Mouse (Mus musculus): ENCODE measurements around the gene Zfp239. TPM values are rescaled to one million over a fixed set of nuclear protein-coding genes. Genes with fewer than 3 reads are reported as not detected.

The Zfp239 gene
- polyA plus RNA-seq, 1 experiment = 1.3 TPM

DNA sequence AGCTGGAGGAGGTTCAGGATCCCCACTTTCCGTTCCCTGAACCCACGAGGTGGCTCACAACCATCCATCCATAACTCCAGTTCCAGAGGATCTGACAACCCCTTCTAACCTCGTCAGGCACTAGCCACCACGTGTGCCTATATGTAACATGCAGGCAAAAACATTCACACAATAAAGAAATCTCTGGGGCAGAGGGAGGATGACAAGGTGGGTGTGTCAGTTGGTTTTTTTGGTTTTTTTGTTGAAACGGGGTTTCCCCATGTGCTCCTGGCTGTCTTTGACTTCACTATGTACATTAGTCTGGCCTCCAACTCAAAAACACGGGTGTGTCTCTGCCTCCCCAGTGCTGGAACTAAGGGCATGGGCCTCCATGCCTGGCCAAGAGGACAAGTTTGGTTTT is 28.4 kb downstream of the Zfp239 start:
- no peaks in the 10 kb centered on the region for H3K27me3 ChIP-seq (replicated peaks)
- H3K36me3 ChIP-seq (replicated peaks; ENCODE audit: low read length) = no peaks in the 10 kb centered on the region
- peaks cover 73% of the 10 kb centered on the region for H3K4me1 ChIP-seq
- H3K9me3 ChIP-seq = no peaks in the 10 kb centered on the region
- H3K4me3 ChIP-seq (replicated peaks) = no peak overlapping the region
- TF ChIP-seq GATA1 (IDR thresholded peaks at IDR 0.05; ENCODE audit: borderline replicate concordance, low read length) (no peak), FLI1 (IDR thresholded peaks at IDR 0.05; ENCODE audit: low read length) (no peak)

DNA sequence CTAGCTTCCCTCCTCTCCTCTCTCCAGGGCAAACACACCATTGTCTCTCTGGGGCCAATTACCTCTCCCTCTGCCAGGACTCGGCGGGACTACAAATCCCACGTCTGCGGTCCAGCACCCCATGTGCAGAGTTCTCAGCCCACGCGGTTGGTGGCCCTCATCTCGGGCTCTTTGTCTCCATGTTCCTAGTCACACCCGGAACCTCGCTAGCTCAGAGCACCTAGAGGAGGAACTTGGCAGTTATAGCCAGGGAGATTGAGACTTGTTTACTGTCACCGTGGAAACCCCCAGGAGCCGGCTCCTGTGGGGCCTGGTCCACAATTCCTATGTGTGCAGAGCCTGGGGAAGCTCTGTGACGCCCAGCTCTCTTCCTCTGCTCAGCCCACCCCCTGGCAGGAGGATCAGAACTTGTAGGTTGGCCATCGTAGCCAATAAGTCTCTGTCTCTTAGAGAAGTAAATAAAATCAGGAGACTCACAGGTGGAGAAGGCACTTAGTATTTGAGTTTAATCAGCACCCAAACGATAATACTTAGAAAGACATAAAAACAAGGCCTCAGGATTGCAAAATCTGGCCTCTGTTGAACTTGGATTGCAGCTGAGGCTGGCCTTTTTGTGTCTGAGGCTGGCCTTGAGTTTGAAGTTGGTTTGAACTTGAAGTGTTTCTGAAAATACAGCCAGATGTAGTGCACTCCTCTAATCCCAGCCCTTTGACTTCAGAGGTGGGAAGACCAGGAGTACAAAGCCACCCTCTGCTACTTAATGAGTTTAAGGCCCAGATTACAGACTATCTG is 29.7 kb downstream of the Zfp239 start:
- H3K36me3 ChIP-seq (replicated peaks; ENCODE audit: low read length) = no peaks in the 10 kb centered on the region
- peaks cover 69% of the 10 kb centered on the region for H3K4me1 ChIP-seq
- no peak overlapping the region for H3K4me3 ChIP-seq (replicated peaks)
- TF ChIP-seq GATA1 (IDR thresholded peaks at IDR 0.05; ENCODE audit: borderline replicate concordance, low read length) (no peak), FLI1 (IDR thresholded peaks at IDR 0.05; ENCODE audit: low read length) (no peak)
- no peaks in the 10 kb centered on the region for H3K27me3 ChIP-seq (replicated peaks)
- H3K9me3 ChIP-seq = no peaks in the 10 kb centered on the region

DNA sequence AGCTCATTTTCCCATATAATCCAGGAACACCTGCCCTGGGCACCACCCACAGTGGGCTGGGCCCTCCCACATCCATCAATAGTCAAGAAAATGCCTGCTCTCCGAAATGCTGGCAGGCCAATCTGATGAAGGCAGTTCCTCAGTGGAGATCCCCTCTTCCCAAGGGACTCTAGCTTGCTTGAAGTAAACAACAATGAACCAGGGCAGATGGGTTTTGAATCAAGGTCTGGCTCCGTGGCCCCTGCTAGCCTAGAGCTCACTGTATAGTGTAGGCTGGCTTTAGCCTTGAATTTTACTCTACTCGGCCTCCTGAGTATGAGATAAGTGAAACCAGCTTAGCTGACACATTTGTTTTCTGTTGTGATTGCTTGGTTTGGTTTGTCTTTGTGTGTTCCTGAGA is 30.5 kb downstream of the Zfp239 start:
- no peak for TF ChIP-seq GATA1 (IDR thresholded peaks at IDR 0.05; ENCODE audit: borderline replicate concordance, low read length)
- TF ChIP-seq FLI1 (IDR thresholded peaks at IDR 0.05; ENCODE audit: low read length) = no peak
- no peaks in the 10 kb centered on the region for H3K27me3 ChIP-seq (replicated peaks)
- peaks cover 66% of the 10 kb centered on the region for H3K4me1 ChIP-seq
- no peaks in the 10 kb centered on the region for H3K36me3 ChIP-seq (replicated peaks; ENCODE audit: low read length)
- no peak overlapping the region for H3K4me3 ChIP-seq (replicated peaks)
- H3K9me3 ChIP-seq = no peaks in the 10 kb centered on the region

DNA sequence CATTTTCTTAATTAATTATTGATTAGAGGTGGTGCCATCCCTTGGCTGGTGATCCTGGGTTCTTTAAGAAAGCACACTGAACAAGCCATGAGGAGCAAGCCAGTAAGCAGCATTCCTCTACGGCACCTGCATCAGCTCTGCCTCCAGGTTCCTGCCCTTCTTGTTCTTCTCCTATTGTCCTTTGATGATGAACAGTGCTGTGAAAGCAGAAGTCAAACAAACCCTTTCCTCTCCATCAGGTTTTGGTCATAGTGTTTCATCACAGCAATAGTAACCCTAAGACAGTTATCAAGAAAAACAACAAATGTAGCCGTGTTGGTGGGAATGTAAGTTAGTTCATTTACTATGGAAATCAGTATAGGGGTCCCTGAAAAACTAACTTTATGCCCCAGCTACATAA is 31.5 kb downstream of the Zfp239 start:
- Histone ChIP-seq H3K9me3 (no peaks in the 10 kb centered on the region), H3K36me3 (replicated peaks; ENCODE audit: low read length) (no peaks in the 10 kb centered on the region)

DNA sequence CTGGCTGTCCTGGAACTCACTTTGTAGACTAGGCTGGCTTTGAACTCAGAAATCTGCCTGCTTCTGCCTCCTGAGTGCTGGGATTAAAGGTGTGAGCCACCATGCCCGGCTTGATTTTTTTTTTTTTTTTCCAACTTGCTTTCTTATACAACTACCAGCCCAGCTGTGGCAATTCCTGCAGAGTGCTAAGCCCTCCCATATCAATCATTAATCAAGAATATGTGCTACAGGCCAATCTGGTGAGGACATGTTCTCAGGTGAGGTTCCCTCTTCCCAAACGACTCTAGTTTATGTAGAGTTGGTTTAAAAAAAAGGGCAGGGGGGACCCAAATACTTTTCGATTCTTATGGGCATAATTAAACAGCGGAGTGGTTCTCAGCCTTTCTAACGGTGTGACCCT is 35.9 kb downstream of the Zfp239 start:
- no peaks in the 10 kb centered on the region for H3K27me3 ChIP-seq (replicated peaks)
- no peaks in the 10 kb centered on the region for H3K9me3 ChIP-seq
- no peak overlapping the region for H3K4me3 ChIP-seq (replicated peaks)
- TF ChIP-seq GATA1 (IDR thresholded peaks at IDR 0.05; ENCODE audit: borderline replicate concordance, low read length) (no peak), FLI1 (IDR thresholded peaks at IDR 0.05; ENCODE audit: low read length) (no peak)
- peaks cover 45% of the 10 kb centered on the region for H3K4me1 ChIP-seq
- H3K36me3 ChIP-seq (replicated peaks; ENCODE audit: low read length) = no peaks in the 10 kb centered on the region

More for the DNA sequence above, 31.5 kb downstream of the Zfp239 start:
- H3K4me3 ChIP-seq (replicated peaks) = no peak overlapping the region
- TF ChIP-seq GATA1 (IDR thresholded peaks at IDR 0.05; ENCODE audit: borderline replicate concordance, low read length) (no peak), FLI1 (IDR thresholded peaks at IDR 0.05; ENCODE audit: low read length) (no peak)
- H3K4me1 ChIP-seq = peaks cover 55% of the 10 kb centered on the region
- H3K27me3 ChIP-seq (replicated peaks) = no peaks in the 10 kb centered on the region

DNA sequence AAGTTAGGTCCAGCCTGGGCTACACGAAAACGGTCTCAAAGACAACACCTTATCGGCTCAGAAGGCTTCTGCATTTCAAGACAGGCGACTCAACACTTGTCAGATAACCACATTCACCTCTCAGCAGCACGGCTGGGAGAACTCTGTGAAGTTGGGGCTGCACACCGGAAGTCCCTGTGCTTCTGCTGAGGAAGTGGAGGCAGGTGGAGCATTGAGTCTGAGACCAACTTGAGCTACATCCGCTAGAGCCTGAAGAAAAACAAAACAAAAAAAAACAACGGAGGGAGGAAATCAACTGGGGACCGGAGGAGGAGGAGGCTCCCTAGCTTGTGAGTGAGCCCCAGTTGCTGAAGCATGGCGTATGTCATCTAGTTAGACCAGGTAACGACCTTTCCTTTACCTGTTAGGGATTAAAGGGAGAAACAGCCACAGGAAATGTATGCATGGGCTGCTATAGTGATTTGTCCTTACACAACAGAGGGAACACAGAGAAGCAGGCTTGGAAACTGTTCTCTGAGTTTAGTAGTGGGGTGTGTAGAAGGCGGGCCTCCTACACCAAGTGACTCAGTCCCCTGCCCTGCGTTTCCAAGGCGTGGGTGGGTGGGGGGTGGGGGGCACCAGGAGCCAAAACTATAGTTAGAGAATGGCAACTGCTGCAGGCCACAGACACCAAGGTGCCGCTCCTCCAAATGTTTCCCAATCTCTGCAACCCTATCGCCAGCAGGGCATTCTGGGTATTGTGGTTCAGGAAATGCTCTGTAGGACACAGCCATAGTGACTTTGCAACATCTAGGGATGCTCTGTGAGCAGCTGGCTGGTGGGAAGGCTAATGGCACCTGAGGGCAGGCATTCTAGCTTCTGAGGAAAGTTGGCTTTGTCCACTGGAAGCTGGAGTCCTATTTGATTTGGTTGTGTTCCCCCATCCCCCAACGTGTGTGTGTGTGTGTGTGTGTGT is 38.5 kb downstream of the Zfp239 start, which contains the start of gene Hnrnpf:
TSS of gene Hnrnpf (plus strand) at position 199 of the 955 bp plus-strand sequence.
- Histone ChIP-seq H3K36me3 (replicated peaks; ENCODE audit: low read length) (no peaks in the 10 kb centered on the region), H3K27me3 (replicated peaks) (no peaks in the 10 kb centered on the region), H3K4me3 (replicated peaks) (peak within 1 kb of the TSS; percentile 77), H3K4me1 (peaks cover 63% of the 10 kb centered on the region), H3K9me3 (no peaks in the 10 kb centered on the region)
- no peak for TF ChIP-seq FLI1 (IDR thresholded peaks at IDR 0.05; ENCODE audit: low read length)
- TF ChIP-seq GATA1 (IDR thresholded peaks at IDR 0.05; ENCODE audit: borderline replicate concordance, low read length) = no peak

DNA sequence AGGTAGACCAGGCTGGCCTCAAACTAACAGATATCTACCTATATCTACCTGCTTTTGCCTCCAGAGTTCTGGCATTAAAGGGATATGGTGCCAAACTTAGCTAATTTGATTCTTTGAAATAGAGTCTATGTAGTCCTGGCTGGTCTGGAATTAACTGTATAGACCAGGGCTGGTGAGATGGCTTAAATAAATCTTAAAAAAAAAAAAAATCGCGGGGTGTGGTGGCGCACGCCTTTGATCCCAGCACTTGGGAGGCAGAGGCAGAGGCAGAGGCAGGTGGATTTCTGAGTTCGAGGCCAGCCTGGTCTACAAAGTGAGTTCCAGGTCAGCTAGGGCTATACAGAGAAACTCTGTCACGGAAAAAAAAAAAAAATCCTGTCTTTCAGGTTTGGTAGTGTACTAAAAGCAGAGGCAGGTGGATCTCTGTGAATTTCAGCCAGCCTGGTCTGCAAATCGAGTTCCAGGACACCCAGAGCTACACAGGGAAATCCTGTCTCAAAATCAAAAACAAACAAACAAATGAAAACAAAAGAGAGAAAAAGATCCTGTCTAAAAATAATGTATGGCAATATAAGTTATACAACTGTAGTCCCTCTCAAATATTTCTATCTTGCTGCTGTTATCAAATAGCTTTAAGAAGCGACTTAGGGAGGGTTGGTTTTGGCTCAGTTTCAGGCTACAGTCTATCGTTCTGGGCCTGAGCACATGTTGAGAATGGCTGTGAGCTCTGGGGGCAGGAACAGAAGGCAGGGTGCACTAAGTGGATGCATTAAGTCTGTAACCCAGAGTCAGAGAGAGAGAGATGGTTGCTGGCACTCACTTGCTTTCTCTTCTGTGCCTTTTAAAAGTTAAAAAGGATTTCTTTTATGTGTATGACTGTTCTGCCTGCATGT is 39.9 kb downstream of the Zfp239 start:
- Histone ChIP-seq H3K4me3 (replicated peaks) (no peak overlapping the region), H3K4me1 (peaks cover 54% of the 10 kb centered on the region), H3K36me3 (replicated peaks; ENCODE audit: low read length) (no peaks in the 10 kb centered on the region), H3K9me3 (no peaks in the 10 kb centered on the region), H3K27me3 (replicated peaks) (no peaks in the 10 kb centered on the region)
- TF ChIP-seq FLI1 (IDR thresholded peaks at IDR 0.05; ENCODE audit: low read length) = no peak
- TF ChIP-seq GATA1 (IDR thresholded peaks at IDR 0.05; ENCODE audit: borderline replicate concordance, low read length) = no peak

DNA sequence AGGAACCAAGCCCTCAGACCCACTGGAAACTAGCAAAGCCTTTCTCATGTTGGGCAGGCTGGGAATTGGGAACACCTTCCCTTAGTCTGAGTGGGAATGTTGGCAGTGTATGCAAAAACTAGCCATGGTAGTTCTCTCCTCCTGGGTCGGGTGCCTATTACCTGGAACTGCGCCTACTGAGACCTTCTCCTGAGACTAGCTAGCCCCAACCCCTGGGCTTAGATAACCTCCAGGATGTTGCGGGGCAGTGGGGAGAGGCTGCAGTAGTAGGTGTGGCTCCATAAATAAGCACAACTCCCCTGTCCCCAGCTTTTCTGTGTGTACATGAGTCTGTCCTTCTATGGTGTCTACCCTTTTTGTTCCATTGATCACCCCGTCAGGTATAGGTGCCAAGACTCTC is 40.7 kb downstream of the Zfp239 start:
- TF ChIP-seq GATA1 (IDR thresholded peaks at IDR 0.05; ENCODE audit: borderline replicate concordance, low read length) (no peak), FLI1 (IDR thresholded peaks at IDR 0.05; ENCODE audit: low read length) (no peak)
- H3K4me3 ChIP-seq (replicated peaks) = no peak overlapping the region
- H3K36me3 ChIP-seq (replicated peaks; ENCODE audit: low read length) = no peaks in the 10 kb centered on the region
- H3K9me3 ChIP-seq = no peaks in the 10 kb centered on the region
- peaks cover 51% of the 10 kb centered on the region for H3K4me1 ChIP-seq
- no peaks in the 10 kb centered on the region for H3K27me3 ChIP-seq (replicated peaks)

DNA sequence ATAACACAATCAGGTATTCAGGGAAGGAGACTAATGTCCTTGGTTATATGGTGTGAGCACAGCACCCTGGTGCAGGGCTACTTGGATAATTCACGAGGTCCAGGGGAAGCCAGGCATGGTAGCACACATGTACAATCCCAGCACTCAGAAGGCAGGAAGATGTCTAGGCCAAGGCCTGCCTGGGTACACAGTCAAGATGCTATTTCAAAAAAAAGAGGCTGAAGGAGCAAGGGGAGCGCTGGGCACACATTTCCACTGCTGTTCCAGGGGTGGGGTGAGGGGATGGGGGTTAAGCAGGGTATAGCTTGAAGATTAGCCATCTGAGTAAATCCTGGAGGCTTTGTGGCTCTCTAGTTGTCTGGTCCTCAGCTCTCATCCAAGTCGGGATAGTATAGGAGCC is 41.9 kb downstream of the Zfp239 start:
- peaks cover 52% of the 10 kb centered on the region for H3K4me1 ChIP-seq
- no peaks in the 10 kb centered on the region for H3K9me3 ChIP-seq
- no peaks in the 10 kb centered on the region for H3K27me3 ChIP-seq (replicated peaks)
- no peak for TF ChIP-seq FLI1 (IDR thresholded peaks at IDR 0.05; ENCODE audit: low read length)
- TF ChIP-seq GATA1 (IDR thresholded peaks at IDR 0.05; ENCODE audit: borderline replicate concordance, low read length) = no peak
- H3K36me3 ChIP-seq (replicated peaks; ENCODE audit: low read length) = no peaks in the 10 kb centered on the region
- H3K4me3 ChIP-seq (replicated peaks) = no peak overlapping the region
